Mouse (Mus musculus) embryonic facial prominence, embryonic 13.5 days (tissue): Measurements from ENCODE around the gene Adprhl1. TPM values are rescaled to one million over a fixed set of nuclear protein-coding genes. Genes with fewer than 3 reads are reported as not detected.

Experiments
- ATAC-seq: fragments of 200-750 bp; cut with Nextera tagmentation; 2 replicates; pipeline ENCODE4 v1.8.0; 2017; ENCODE audit warnings: low read depth; ENCODE audit not compliant: insufficient number of reproducible peaks, insufficient read depth, low FRiP score, low TSS enrichment
- H3K27ac ChIP-seq: fragments of 300-500 bp; sonication (generic); 2 replicates; pipeline ENCODE4 v1.5.1; 2015; ENCODE audit warnings: moderate library complexity, mild to moderate bottlenecking, inconsistent platforms
- H3K27me3 ChIP-seq: fragments of 300-500 bp; sonication (generic); 2 replicates; pipeline ENCODE4 v1.6.1; 2015; ENCODE audit warnings: mild to moderate bottlenecking, inconsistent platforms
- H3K36me3 ChIP-seq: fragments of 300-500 bp; sonication (generic); 2 replicates; pipeline ENCODE4 v1.6.1; 2015; ENCODE audit warnings: mild to moderate bottlenecking, inconsistent platforms
- H3K4me1 ChIP-seq: fragments of 300-500 bp; sonication (generic); 2 replicates; pipeline ENCODE4 v1.6.1; 2015; ENCODE audit warnings: inconsistent platforms
- H3K4me2 ChIP-seq: fragments of 300-500 bp; sonication (generic); 2 replicates; pipeline ENCODE4 v1.6.1; 2015; ENCODE audit warnings: moderate library complexity, mild to moderate bottlenecking, inconsistent platforms
- H3K4me3 ChIP-seq: fragments of 300-500 bp; sonication (generic); 2 replicates; pipeline ENCODE4 v1.5.1; 2015; ENCODE audit warnings: mild to moderate bottlenecking, inconsistent platforms
- H3K9ac ChIP-seq: fragments of 300-500 bp; sonication (generic); 2 replicates; pipeline ENCODE4 v1.6.1; 2015; ENCODE audit warnings: mild to moderate bottlenecking, inconsistent platforms
- H3K9me3 ChIP-seq: fragments of 300-500 bp; sonication (generic); 2 replicates; pipeline ENCODE4 v1.6.1; 2016; ENCODE audit warnings: inconsistent platforms
- WGBS: fragments of 180-500 bp; shearing (Covaris S2); methylation state at CpG from one replicate; pipeline ENCODE4 v1.1.7; 2015; ENCODE audit warnings: mixed read lengths; 5-methylcytosine and 5-hydroxymethylcytosine counted together
- polyA plus RNA-seq: library from polyadenylated mRNA; unstranded; fragments of >200 nt; fragmentation: Nextera tagmentation; extraction: Ambion mirVana; gene quantifications from 2 replicates; pipeline ENCODE4 v1.2.1, GENCODE M21; 2015

Gene Adprhl1
- polyA plus RNA-seq, 1 experiment from 2014 or later: not detected

GRCm38 (mm10) chr8:13190235-13190634 lies 63.7 kb downstream of the Adprhl1 start:
- no peaks in the 10 kb centered on the region for H3K9me3 ChIP-seq
- H3K27me3 ChIP-seq: no peaks in the 10 kb centered on the region
- H3K9ac ChIP-seq: no peak overlapping the region
- no peak for ATAC-seq
- H3K4me1 ChIP-seq: peaks cover 10% of the 10 kb centered on the region
- no peak overlapping the region for H3K4me3 ChIP-seq
- no peak overlapping the region for H3K4me2 ChIP-seq
- no peak overlapping the region for H3K27ac ChIP-seq
- H3K36me3 ChIP-seq: peaks cover 3% of the 10 kb centered on the region; the same call in 1 of the 2 replicates
- 90% methylated on average over 8 of the region's 8 CpGs for WGBS

- Histone ChIP-seq H3K27ac (no peak overlapping the region), H3K9me3 (no peaks in the 10 kb centered on the region), H3K4me2 (no peak overlapping the region), H3K4me3 (no peak overlapping the region), H3K4me1 (no peaks in the 10 kb centered on the region), H3K9ac (no peak overlapping the region), H3K27me3 (no peaks in the 10 kb centered on the region), H3K36me3 (peaks cover 7% of the 10 kb centered on the region; the same call in 1 of the 2 replicates)
- 80% methylated on average over 1 of the region's 1 CpGs for WGBS
- ATAC-seq: no peak
Observed at GRCm38 (mm10) chr8:13188857-13189256, 65.1 kb downstream of the Adprhl1 start.

- ATAC-seq: no peak
- WGBS: 84% methylated on average over 13 of the region's 13 CpGs
- Histone ChIP-seq H3K27ac (no peak overlapping the region), H3K9me3 (no peaks in the 10 kb centered on the region), H3K36me3 (peaks cover 7% of the 10 kb centered on the region; the same call in 1 of the 2 replicates), H3K9ac (no peak overlapping the region), H3K4me3 (no peak overlapping the region), H3K27me3 (no peaks in the 10 kb centered on the region), H3K4me2 (no peak overlapping the region), H3K4me1 (no peaks in the 10 kb centered on the region)
Observed at GRCm38 (mm10) chr8:13188052-13188555, 65.9 kb downstream of the Adprhl1 start.

GRCm38 (mm10) chr8:13187638-13188037 lies 66.3 kb downstream of the Adprhl1 start:
- Histone ChIP-seq H3K9ac (no peak overlapping the region), H3K4me2 (no peak overlapping the region), H3K4me3 (no peak overlapping the region), H3K27me3 (no peaks in the 10 kb centered on the region), H3K9me3 (no peaks in the 10 kb centered on the region), H3K4me1 (no peaks in the 10 kb centered on the region), H3K36me3 (peaks cover 7% of the 10 kb centered on the region; the same call in 1 of the 2 replicates), H3K27ac (no peak overlapping the region)
- ATAC-seq: no peak
- 69% methylated on average over 7 of the region's 7 CpGs for WGBS

GRCm38 (mm10) chr8:13187229-13187628 lies 66.7 kb downstream of the Adprhl1 start:
- peaks cover 11% of the 10 kb centered on the region; the same call in 1 of the 2 replicates for H3K36me3 ChIP-seq
- H3K27ac ChIP-seq: no peak overlapping the region
- no peaks in the 10 kb centered on the region for H3K4me1 ChIP-seq
- no peaks in the 10 kb centered on the region for H3K27me3 ChIP-seq
- H3K9ac ChIP-seq: no peak overlapping the region
- no peaks in the 10 kb centered on the region for H3K9me3 ChIP-seq
- WGBS: 72% methylated on average over 9 of the region's 9 CpGs
- H3K4me2 ChIP-seq: no peak overlapping the region
- H3K4me3 ChIP-seq: no peak overlapping the region
- no peak for ATAC-seq

GRCm38 (mm10) chr8:13186819-13187218 lies 67.1 kb downstream of the Adprhl1 start:
- 83% methylated on average over 8 of the region's 8 CpGs for WGBS
- H3K9me3 ChIP-seq: no peaks in the 10 kb centered on the region
- no peak for ATAC-seq
- no peak overlapping the region for H3K27ac ChIP-seq
- no peak overlapping the region for H3K4me3 ChIP-seq
- H3K4me1 ChIP-seq: no peaks in the 10 kb centered on the region
- H3K4me2 ChIP-seq: no peak overlapping the region
- H3K9ac ChIP-seq: no peak overlapping the region
- peaks cover 13% of the 10 kb centered on the region; the same call in 1 of the 2 replicates for H3K36me3 ChIP-seq
- H3K27me3 ChIP-seq: no peaks in the 10 kb centered on the region

- Histone ChIP-seq H3K27ac (no peak overlapping the region), H3K9me3 (no peaks in the 10 kb centered on the region), H3K4me3 (no peak overlapping the region), H3K4me1 (no peaks in the 10 kb centered on the region), H3K9ac (no peak overlapping the region), H3K36me3 (peaks cover 32% of the 10 kb centered on the region), H3K4me2 (no peak overlapping the region), H3K27me3 (no peaks in the 10 kb centered on the region)
- 62% methylated on average over 2 of the region's 2 CpGs for WGBS
- no peak for ATAC-seq
Observed at GRCm38 (mm10) chr8:13181691-13181976, 72.3 kb downstream of the Adprhl1 start.

GRCm38 (mm10) chr8:13180911-13181690 lies 72.9 kb downstream of the Adprhl1 start:
- no peak overlapping the region for H3K9ac ChIP-seq
- ATAC-seq: no peak
- H3K9me3 ChIP-seq: no peaks in the 10 kb centered on the region

GRCm38 (mm10) chr8:13180408-13180807 lies 73.6 kb downstream of the Adprhl1 start:
- H3K27ac ChIP-seq: no peak overlapping the region
- 83% methylated on average over 9 of the region's 9 CpGs for WGBS
- no peak overlapping the region for H3K4me2 ChIP-seq
- H3K36me3 ChIP-seq: peaks cover 44% of the 10 kb centered on the region
- no peak for ATAC-seq
- H3K4me3 ChIP-seq: no peak overlapping the region
- H3K9me3 ChIP-seq: no peaks in the 10 kb centered on the region
- no peaks in the 10 kb centered on the region for H3K4me1 ChIP-seq
- H3K27me3 ChIP-seq: no peaks in the 10 kb centered on the region
- no peak overlapping the region for H3K9ac ChIP-seq

More at GRCm38 (mm10) chr8:13180911-13181690, 72.9 kb downstream of the Adprhl1 start:
- Histone ChIP-seq H3K4me3 (no peak overlapping the region), H3K27me3 (no peaks in the 10 kb centered on the region), H3K27ac (no peak overlapping the region), H3K4me2 (no peak overlapping the region), H3K4me1 (no peaks in the 10 kb centered on the region), H3K36me3 (peaks cover 37% of the 10 kb centered on the region)
- WGBS: 82% methylated on average over 18 of the region's 18 CpGs

- Histone ChIP-seq H3K27ac (no peak overlapping the region), H3K9me3 (no peaks in the 10 kb centered on the region), H3K36me3 (peaks cover 49% of the 10 kb centered on the region), H3K27me3 (no peaks in the 10 kb centered on the region), H3K4me1 (no peaks in the 10 kb centered on the region), H3K4me2 (no peak overlapping the region), H3K9ac (0 out of 2 replicates have a peak overlapping the region, but pooled peaks have one; percentile 49), H3K4me3 (no peak overlapping the region)
- WGBS: 68% methylated on average over 7 of the region's 7 CpGs
- ATAC-seq: no peak
Observed at GRCm38 (mm10) chr8:13179948-13180347, 74.0 kb downstream of the Adprhl1 start.

GRCm38 (mm10) chr8:13179482-13179881 lies 74.5 kb downstream of the Adprhl1 start:
- H3K9me3 ChIP-seq: no peaks in the 10 kb centered on the region
- H3K4me3 ChIP-seq: no peak overlapping the region
- H3K27ac ChIP-seq: no peak overlapping the region; the same call in 1 of the 2 replicates
- peaks cover 51% of the 10 kb centered on the region for H3K36me3 ChIP-seq
- no peak for ATAC-seq
- H3K9ac ChIP-seq: 0 out of 2 replicates have a peak overlapping the region, but pooled peaks have one; percentile 49
- WGBS: 64% methylated on average over 6 of the region's 6 CpGs
- H3K4me1 ChIP-seq: no peaks in the 10 kb centered on the region
- H3K27me3 ChIP-seq: no peaks in the 10 kb centered on the region
- no peak overlapping the region for H3K4me2 ChIP-seq

GRCm38 (mm10) chr8:13178137-13178536 lies 75.8 kb downstream of the Adprhl1 start:
- WGBS: 92% methylated on average over 5 of the region's 5 CpGs
- Histone ChIP-seq H3K9ac (no peak overlapping the region), H3K27ac (no peak overlapping the region), H3K4me3 (no peak overlapping the region), H3K4me1 (no peaks in the 10 kb centered on the region), H3K4me2 (no peak overlapping the region), H3K27me3 (no peaks in the 10 kb centered on the region), H3K9me3 (no peaks in the 10 kb centered on the region), H3K36me3 (peaks cover 61% of the 10 kb centered on the region)
- ATAC-seq: no peak
